Mouse (Mus musculus) heart, embryonic 15.5 days (tissue): ENCODE results near the gene Zfp93. TPM values are rescaled to one million over a fixed set of nuclear protein-coding genes. Genes with fewer than 3 reads are reported as not detected.

ENCODE experiments used
- ATAC-seq: fragments of 200-750 bp; cut with Nextera tagmentation; replicated peaks from 2 replicates; pipeline ENCODE4 v1.8.0; 2017; ENCODE audit warnings: low read depth, moderate TSS enrichment; ENCODE audit not compliant: insufficient number of reproducible peaks, insufficient read depth, low FRiP score
- H3K27ac ChIP-seq: fragments of 300-500 bp; sonication (generic); 2 replicates; pipeline ENCODE4 v1.5.1; 2015; ENCODE audit warnings: mild to moderate bottlenecking, inconsistent platforms
- H3K27me3 ChIP-seq: fragments of 300-500 bp; sonication (generic); 2 replicates; pipeline ENCODE4 v1.6.1; 2015; ENCODE audit warnings: inconsistent platforms
- H3K36me3 ChIP-seq: fragments of 300-500 bp; sonication (generic); 2 replicates; pipeline ENCODE4 v1.6.1; 2015; ENCODE audit warnings: mild to moderate bottlenecking, inconsistent platforms
- H3K4me1 ChIP-seq: fragments of 300-500 bp; sonication (generic); replicated peaks from 2 replicates; pipeline ENCODE4 v1.6.1; 2015; ENCODE audit warnings: inconsistent platforms
- H3K4me2 ChIP-seq: fragments of 300-500 bp; sonication (generic); 2 replicates; pipeline ENCODE4 v1.6.1; 2015; ENCODE audit warnings: inconsistent platforms, mild to moderate bottlenecking, moderate library complexity
- H3K4me3 ChIP-seq: fragments of 300-500 bp; sonication (generic); 2 replicates; pipeline ENCODE4 v1.5.1; 2015; ENCODE audit warnings: mild to moderate bottlenecking, inconsistent platforms
- H3K9ac ChIP-seq: fragments of 300-500 bp; sonication (generic); 2 replicates; pipeline ENCODE4 v1.6.1; 2015; ENCODE audit warnings: mild to moderate bottlenecking, inconsistent platforms
- H3K9me3 ChIP-seq: fragments of 300-500 bp; sonication (generic); replicated peaks from 2 replicates; pipeline ENCODE4 v1.6.1; 2016; ENCODE audit warnings: inconsistent platforms
- WGBS: fragments of 180-500 bp; shearing (Covaris S2); methylation state at CpG from one replicate; pipeline ENCODE4 v1.1.7; 2015; ENCODE audit warnings: mixed read lengths; 5-methylcytosine and 5-hydroxymethylcytosine counted together
- polyA plus RNA-seq: library from polyadenylated mRNA; unstranded; fragments of >200 nt; fragmentation: Nextera tagmentation; extraction: Ambion mirVana; gene quantifications from 2 replicates; pipeline ENCODE4 v1.2.1, GENCODE M21; 2015

The Zfp93 gene
- polyA plus RNA-seq = 5.4 and 6.5 TPM in 2 replicates

DNA sequence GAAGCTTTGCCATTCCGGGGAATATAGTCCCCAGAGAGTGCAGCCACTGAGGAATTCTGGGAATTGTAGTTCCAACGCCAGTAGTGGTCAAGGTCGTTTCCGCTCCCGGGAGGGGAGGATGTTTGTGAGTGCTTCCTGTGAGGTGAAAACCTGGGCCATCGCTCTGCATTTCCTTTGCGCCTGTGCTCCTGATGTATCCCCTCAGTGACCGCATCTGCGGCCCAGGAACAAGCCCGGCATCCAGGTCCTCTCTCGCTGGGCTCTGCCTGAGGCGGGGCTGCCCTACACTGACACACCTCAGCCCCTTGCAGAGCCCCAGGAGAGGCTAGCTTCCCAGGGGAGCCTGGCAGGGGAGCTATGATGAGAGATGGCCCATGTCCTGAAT is at the start of gene Zfp93:
Gene Zfp93, plus strand, starts transcription at position 133 of the 385 bp plus-strand sequence.
- Histone ChIP-seq H3K27ac (peak within 1 kb of the TSS; percentile 81), H3K27me3 (no peaks in the 10 kb centered on the region), H3K4me2 (peak within 1 kb of the TSS; percentile 90), H3K4me3 (peak within 1 kb of the TSS; percentile 89), H3K9me3 (no peaks in the 10 kb centered on the region), H3K9ac (peak within 1 kb of the TSS; percentile 87), H3K4me1 (peaks cover 11% of the 10 kb centered on the region), H3K36me3 (peaks cover 12% of the 10 kb centered on the region)
- peak; percentile 91 for ATAC-seq
- under 1% methylated on average over 12 of the region's 12 CpGs for WGBS

DNA sequence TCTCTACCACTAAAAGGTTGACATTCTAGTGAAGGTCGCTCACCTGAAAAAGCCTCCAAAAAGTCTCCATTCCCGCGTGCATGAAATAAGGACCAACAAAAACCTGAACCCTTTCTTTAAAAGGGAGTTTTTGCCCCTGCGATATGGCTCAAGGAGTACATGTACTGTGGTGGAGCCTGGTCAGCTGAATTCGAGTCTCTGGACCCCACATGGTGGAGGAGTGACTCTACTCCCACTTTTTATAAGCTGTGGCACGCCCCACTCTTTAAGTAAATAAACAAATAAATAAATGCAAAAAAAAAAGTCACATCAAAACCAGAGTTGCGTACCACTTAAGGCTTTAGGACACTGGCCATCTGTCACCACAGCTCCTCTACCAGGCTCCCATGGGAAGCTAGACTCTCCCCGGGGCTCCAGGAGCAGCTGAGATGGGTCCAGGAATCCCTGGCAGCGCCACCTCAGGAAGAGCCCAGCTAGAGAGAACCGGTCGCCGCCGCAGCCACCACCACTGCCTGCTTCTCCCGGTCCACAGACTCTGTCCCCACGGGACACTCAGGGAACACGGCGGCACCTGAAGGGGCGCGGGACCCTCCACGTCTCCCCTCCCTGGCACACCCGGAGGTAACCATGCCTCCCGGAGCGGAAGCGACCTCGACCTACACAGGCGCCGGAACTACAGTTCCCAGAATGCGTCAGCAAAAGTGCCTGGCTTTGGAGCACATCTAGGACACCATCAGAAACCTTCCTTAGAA is 33.0 kb upstream of the Zfp93 start, which contains the start of gene Zfp109:
Gene Zfp109, minus strand, starts transcription at position 521 of the 752 bp plus-strand sequence.
- no peaks in the 10 kb centered on the region for H3K9me3 ChIP-seq
- H3K27me3 ChIP-seq = no peaks in the 10 kb centered on the region
- H3K27ac ChIP-seq = no peak within 1 kb of the TSS; the same call in 1 of the 2 replicates
- ATAC-seq = peak; percentile 79
- H3K4me2 ChIP-seq = peak within 1 kb of the TSS; percentile 74
- H3K4me3 ChIP-seq = peak within 1 kb of the TSS; percentile 85
- H3K9ac ChIP-seq = peak within 1 kb of the TSS; percentile 76
- H3K36me3 ChIP-seq = no peaks in the 10 kb centered on the region
- peaks cover 9% of the 10 kb centered on the region; the same call in 1 of the 2 replicates for H3K4me1 ChIP-seq
- WGBS = 5% methylated on average over 28 of the region's 28 CpGs

DNA sequence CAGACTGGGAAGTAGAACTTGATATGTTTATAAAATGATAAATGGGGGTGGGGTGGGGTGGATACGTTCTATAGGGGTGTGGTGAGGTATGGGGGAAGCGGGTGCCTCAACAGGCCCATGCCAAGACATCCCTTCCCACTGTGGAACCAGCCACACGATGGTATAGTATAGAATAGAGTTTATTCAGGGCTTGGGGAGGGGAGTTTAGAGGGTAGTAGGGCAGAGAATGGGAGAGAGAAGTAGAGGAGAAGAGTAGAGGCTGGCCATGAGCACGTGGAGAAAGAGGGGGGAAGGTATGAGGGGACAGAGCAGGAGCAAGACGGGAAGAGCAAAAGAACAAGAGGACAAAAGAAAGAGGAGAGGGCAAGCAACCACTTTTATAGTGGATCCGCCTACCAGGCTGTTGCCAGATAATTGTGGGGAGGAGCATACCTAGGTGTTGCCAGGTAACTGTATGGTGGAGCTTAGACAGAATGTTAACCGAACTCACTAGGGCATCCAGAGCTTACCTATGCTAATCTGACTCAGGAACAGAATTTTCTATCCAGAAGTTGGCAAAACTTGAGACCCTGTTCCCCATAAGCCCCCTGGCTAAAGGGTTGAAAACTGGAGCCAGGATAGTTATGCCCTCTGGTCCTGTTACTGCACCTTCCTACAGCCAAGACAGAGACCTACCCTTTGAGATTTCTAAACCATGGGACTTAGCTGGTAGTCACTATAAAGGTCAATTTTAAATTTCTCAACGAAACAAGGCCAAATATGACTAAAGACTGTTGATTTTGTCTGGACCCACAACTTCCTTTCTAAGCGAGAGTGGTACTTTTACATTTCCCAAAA is 16.2 kb upstream of the Zfp93 start:
- peak overlapping the region; percentile 73 for H3K4me3 ChIP-seq
- H3K4me1 ChIP-seq = peaks cover 10% of the 10 kb centered on the region
- no peak; the same call in 1 of the 2 replicates for ATAC-seq
- no peaks in the 10 kb centered on the region for H3K36me3 ChIP-seq
- peak overlapping the region; percentile 70 for H3K4me2 ChIP-seq
- no peaks in the 10 kb centered on the region for H3K27me3 ChIP-seq
- 62% methylated on average over 9 of the region's 9 CpGs for WGBS
- H3K9me3 ChIP-seq = no peaks in the 10 kb centered on the region
- 0 out of 2 replicates have a peak overlapping the region, but pooled peaks have one; percentile 25 for H3K9ac ChIP-seq
- 0 out of 2 replicates have a peak overlapping the region, but pooled peaks have one; percentile 31 for H3K27ac ChIP-seq

GRCm38 (mm10) chr7:24254633-24255474 is 15.4 kb upstream of the Zfp93 start, which contains the start of gene Zfp108:
TSS of gene Zfp108 (plus strand) at chr7:24254794.
- H3K4me3 ChIP-seq = peak within 1 kb of the TSS; percentile 73
- ATAC-seq = peak; percentile 82
- H3K36me3 ChIP-seq = no peaks in the 10 kb centered on the region; the same call in 1 of the 2 replicates
- H3K9me3 ChIP-seq = no peaks in the 10 kb centered on the region
- 0 out of 2 replicates have a peak within 1 kb of the TSS, but pooled peaks have one; percentile 31 for H3K27ac ChIP-seq
- peak within 1 kb of the TSS; percentile 64 for H3K9ac ChIP-seq
- H3K27me3 ChIP-seq = no peaks in the 10 kb centered on the region
- peak within 1 kb of the TSS; percentile 70 for H3K4me2 ChIP-seq
- 19% methylated on average over 21 of the region's 21 CpGs for WGBS
- peaks cover 10% of the 10 kb centered on the region for H3K4me1 ChIP-seq

- peaks cover 7% of the 10 kb centered on the region for H3K4me1 ChIP-seq
- 82% methylated on average over 13 of the region's 13 CpGs for WGBS
- ATAC-seq = no peak
These were observed 10.8 kb upstream of the Zfp93 start for GRCm38 (mm10) chr7:24259306-24259999.

GRCm38 (mm10) chr7:24260000-24260312 is 10.3 kb upstream of the Zfp93 start:
- no peak for ATAC-seq
- H3K4me1 ChIP-seq = peaks cover 5% of the 10 kb centered on the region
- 91% methylated on average over 4 of the region's 4 CpGs for WGBS

More at GRCm38 (mm10) chr7:24259306-24259999, 10.8 kb upstream of the Zfp93 start:
- Histone ChIP-seq H3K27me3 (no peaks in the 10 kb centered on the region), H3K4me3 (no peak overlapping the region), H3K9ac (no peak overlapping the region), H3K36me3 (peaks cover 22% of the 10 kb centered on the region; the same call in 1 of the 2 replicates), H3K27ac (no peak overlapping the region), H3K9me3 (no peaks in the 10 kb centered on the region), H3K4me2 (no peak overlapping the region)

GRCm38 (mm10) chr7:24268176-24269155 is 1.8 kb upstream of the Zfp93 start:
- Histone ChIP-seq H3K4me3 (no peak overlapping the region), H3K36me3 (no peaks in the 10 kb centered on the region), H3K4me1 (peaks cover 11% of the 10 kb centered on the region), H3K4me2 (no peak overlapping the region), H3K9me3 (no peaks in the 10 kb centered on the region), H3K27me3 (no peaks in the 10 kb centered on the region), H3K27ac (no peak overlapping the region), H3K9ac (no peak overlapping the region)
- 75% methylated on average over 24 of the region's 24 CpGs for WGBS
- ATAC-seq = no peak

More at GRCm38 (mm10) chr7:24260000-24260312, 10.3 kb upstream of the Zfp93 start:
- Histone ChIP-seq H3K27me3 (no peaks in the 10 kb centered on the region), H3K36me3 (peaks cover 22% of the 10 kb centered on the region; the same call in 1 of the 2 replicates), H3K27ac (no peak overlapping the region), H3K9me3 (no peaks in the 10 kb centered on the region), H3K9ac (no peak overlapping the region), H3K4me2 (no peak overlapping the region), H3K4me3 (no peak overlapping the region)

DNA sequence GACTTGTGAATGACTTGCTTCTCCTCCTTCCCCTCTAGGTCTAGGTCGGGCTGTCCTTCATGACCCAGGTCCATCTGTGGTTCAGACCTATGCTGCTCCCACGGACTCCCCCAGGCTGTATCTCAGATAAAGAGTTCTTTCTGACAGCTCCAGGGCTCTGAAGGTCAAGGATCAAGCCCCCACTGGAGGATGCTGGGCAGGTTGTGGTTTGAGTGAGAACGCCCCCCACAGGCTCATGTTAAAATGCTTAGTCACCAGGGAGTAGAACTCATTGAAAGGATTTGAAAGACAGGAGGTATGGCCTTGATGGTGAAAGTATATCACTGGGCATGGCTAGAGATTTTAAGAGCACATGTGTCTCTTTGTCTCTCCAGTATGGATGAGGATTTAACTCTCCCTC is 964 bp upstream of the Zfp93 start:
- H3K4me3 ChIP-seq = no peak overlapping the region
- H3K9me3 ChIP-seq = no peaks in the 10 kb centered on the region
- no peak for ATAC-seq
- H3K4me2 ChIP-seq = no peak overlapping the region; the same call in 1 of the 2 replicates
- peaks cover 1% of the 10 kb centered on the region; the same call in 1 of the 2 replicates for H3K36me3 ChIP-seq
- H3K27ac ChIP-seq = no peak overlapping the region
- H3K9ac ChIP-seq = no peak overlapping the region
- peaks cover 11% of the 10 kb centered on the region for H3K4me1 ChIP-seq
- 70% methylated on average over 3 of the region's 3 CpGs for WGBS
- no peaks in the 10 kb centered on the region for H3K27me3 ChIP-seq

DNA sequence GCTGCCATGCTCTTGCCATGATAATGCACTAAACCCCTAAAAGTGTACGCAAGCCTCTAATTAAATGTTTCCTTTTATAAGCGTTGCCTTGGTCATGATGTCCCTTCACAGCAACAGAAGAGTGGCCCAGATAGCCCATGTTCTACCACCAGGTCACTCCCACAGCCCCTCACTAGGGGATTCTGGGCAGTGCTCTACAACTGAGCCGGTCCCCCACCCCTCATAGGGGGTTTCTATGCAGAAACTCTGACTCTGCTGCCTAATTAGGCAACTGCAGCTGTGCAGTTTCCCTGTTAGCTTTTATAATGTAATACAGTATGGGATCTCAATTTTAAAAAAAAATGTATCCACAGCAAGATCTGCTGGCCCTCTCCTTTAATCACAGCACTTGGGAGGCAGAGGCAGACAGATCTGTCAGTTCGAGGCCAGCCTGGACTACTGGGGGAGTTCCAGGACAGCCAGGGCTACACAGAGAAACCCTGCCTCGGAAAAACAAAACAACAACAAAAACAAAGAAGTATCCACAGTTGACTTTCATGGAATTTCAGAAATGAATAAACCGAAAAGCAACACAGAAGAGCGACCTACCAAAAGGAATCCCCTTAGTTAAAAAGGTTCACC is 443 bp upstream of the Zfp93 start:
- H3K36me3 ChIP-seq = peaks cover 7% of the 10 kb centered on the region
- no peaks in the 10 kb centered on the region for H3K9me3 ChIP-seq
- 36% methylated on average over 7 of the region's 7 CpGs for WGBS
- H3K4me1 ChIP-seq = peaks cover 11% of the 10 kb centered on the region
- no peak overlapping the region for H3K27ac ChIP-seq
- peak overlapping the region; percentile 87 for H3K9ac ChIP-seq
- ATAC-seq = no peak
- peak overlapping the region; percentile 89 for H3K4me3 ChIP-seq
- H3K4me2 ChIP-seq = peak overlapping the region; percentile 90
- H3K27me3 ChIP-seq = no peaks in the 10 kb centered on the region
